Mouse (Mus musculus): Measurements from ENCODE around the gene Drd2. TPM values are rescaled to one million over a fixed set of nuclear protein-coding genes. Genes with fewer than 3 reads are reported as not detected.

The Drd2 gene
- polyA plus RNA-seq (2015; fragmentation: Nextera tagmentation; extraction: Ambion mirVana), result 0.24 TPM in 1 of 2 replicates, not detected in the other

- H3K4me1 ChIP-seq (ENCODE audit: insufficient read depth, low read depth, low read length), result no peaks in the 10 kb centered on the region
- H3K9me3 ChIP-seq (ENCODE audit: low read length), result no peaks in the 10 kb centered on the region
- WGBS, result 3% methylated on average over 62 of the region's 84 CpGs
- peak within 1 kb of the TSS; percentile 10; the same call in 1 of the 2 replicates for H3K4me3 ChIP-seq (ENCODE audit: low read depth, low read length)
- DNase-seq (ENCODE audit: low spot score) (peak; percentile 53), ATAC-seq (peak; percentile 82)
- TF ChIP-seq EP300 (IDR thresholded peaks at IDR 0.05) (no peak), CTCF (IDR thresholded peaks at IDR 0.05) (no peak)
- H3K27me3 ChIP-seq (replicated peaks; ENCODE audit: insufficient read depth, low read length), result peaks cover 11% of the 10 kb centered on the region; the same call in 1 of the 2 replicates
- no peak within 1 kb of the TSS for H3K9ac ChIP-seq (replicated peaks; ENCODE audit: low read depth)
- H3K27ac ChIP-seq (ENCODE audit: low read length), result no peak within 1 kb of the TSS
- H3K4me2 ChIP-seq (replicated peaks; ENCODE audit: low read depth, low read length), result peak within 1 kb of the TSS; percentile 30; the same call in 1 of the 2 replicates
- H3K36me3 ChIP-seq (ENCODE audit: insufficient read depth, low read length), result no peaks in the 10 kb centered on the region
Measured at GRCm38 (mm10) chr9:49340136-49341043, at the start of gene Drd2. Gene Drd2 (plus strand): TSS chr9:49340627.

- ATAC-seq (no peak), DNase-seq (ENCODE audit: low spot score) (no peak)
- TF ChIP-seq CTCF (IDR thresholded peaks at IDR 0.05) (no peak), EP300 (IDR thresholded peaks at IDR 0.05) (no peak)
- Histone ChIP-seq H3K36me3 (ENCODE audit: insufficient read depth, low read length) (no peaks in the 10 kb centered on the region), H3K27ac (ENCODE audit: low read length) (no peak overlapping the region), H3K9me3 (ENCODE audit: low read length) (no peaks in the 10 kb centered on the region), H3K4me2 (replicated peaks; ENCODE audit: low read depth, low read length) (no peak overlapping the region), H3K9ac (replicated peaks; ENCODE audit: low read depth) (no peak overlapping the region), H3K27me3 (replicated peaks; ENCODE audit: insufficient read depth, low read length) (no peaks in the 10 kb centered on the region), H3K4me3 (ENCODE audit: low read depth, low read length) (no peak overlapping the region), H3K4me1 (ENCODE audit: insufficient read depth, low read depth, low read length) (no peaks in the 10 kb centered on the region)
- 71% methylated on average over 1 of the region's 1 CpGs for WGBS
Measured at GRCm38 (mm10) chr9:49295101-49295500, 45.3 kb upstream of the Drd2 start.

- H3K9ac ChIP-seq (replicated peaks; ENCODE audit: low read depth), result no peak overlapping the region
- no peak overlapping the region for H3K4me3 ChIP-seq (ENCODE audit: low read depth, low read length)
- WGBS, result 39% methylated on average over 3 of the region's 3 CpGs
- H3K4me2 ChIP-seq (replicated peaks; ENCODE audit: low read depth, low read length), result no peak overlapping the region
- H3K27me3 ChIP-seq (replicated peaks; ENCODE audit: insufficient read depth, low read length), result no peaks in the 10 kb centered on the region
- ATAC-seq (no peak), DNase-seq (ENCODE audit: low spot score) (no peak)
- H3K4me1 ChIP-seq (ENCODE audit: insufficient read depth, low read depth, low read length), result no peaks in the 10 kb centered on the region
- no peak for TF ChIP-seq EP300 (IDR thresholded peaks at IDR 0.05)
- TF ChIP-seq CTCF (IDR thresholded peaks at IDR 0.05), result no peak
- no peak overlapping the region for H3K27ac ChIP-seq (ENCODE audit: low read length)
- H3K9me3 ChIP-seq (ENCODE audit: low read length), result no peaks in the 10 kb centered on the region
- no peaks in the 10 kb centered on the region for H3K36me3 ChIP-seq (ENCODE audit: insufficient read depth, low read length)
Measured at GRCm38 (mm10) chr9:49307576-49307975, 32.9 kb upstream of the Drd2 start.

DNA sequence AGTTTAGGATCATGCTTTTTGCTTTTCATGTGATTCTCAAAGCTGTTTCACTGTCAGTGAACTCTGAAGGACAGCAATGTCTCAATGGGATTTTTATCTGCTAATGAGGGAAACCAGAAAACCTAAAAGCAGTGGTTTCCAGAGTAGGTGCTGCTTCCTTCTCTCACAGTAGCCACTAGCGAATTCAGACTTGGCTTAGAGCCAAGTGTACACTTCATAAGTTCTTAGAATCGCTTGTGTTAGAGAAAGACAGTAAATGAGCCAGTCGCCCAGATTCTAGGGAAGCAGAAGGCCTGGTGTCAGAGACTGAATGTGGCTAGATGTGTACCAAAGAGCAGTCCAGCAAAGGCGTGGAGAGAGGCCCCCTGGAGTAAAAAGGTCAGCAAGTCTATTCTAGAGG is 29.6 kb upstream of the Drd2 start:
- H3K9ac ChIP-seq (replicated peaks; ENCODE audit: low read depth), result no peak overlapping the region
- WGBS, result 34% methylated on average over 4 of the region's 4 CpGs
- H3K4me2 ChIP-seq (replicated peaks; ENCODE audit: low read depth, low read length), result no peak overlapping the region
- DNase-seq (ENCODE audit: low spot score) (peak; percentile 19), ATAC-seq (no peak)
- H3K9me3 ChIP-seq (ENCODE audit: low read length), result no peaks in the 10 kb centered on the region
- H3K36me3 ChIP-seq (ENCODE audit: insufficient read depth, low read length), result no peaks in the 10 kb centered on the region
- no peaks in the 10 kb centered on the region for H3K4me1 ChIP-seq (ENCODE audit: insufficient read depth, low read depth, low read length)
- no peaks in the 10 kb centered on the region for H3K27me3 ChIP-seq (replicated peaks; ENCODE audit: insufficient read depth, low read length)
- no peak overlapping the region for H3K4me3 ChIP-seq (ENCODE audit: low read depth, low read length)
- TF ChIP-seq CTCF (IDR thresholded peaks at IDR 0.05), result no peak
- no peak for TF ChIP-seq EP300 (IDR thresholded peaks at IDR 0.05)
- no peak overlapping the region for H3K27ac ChIP-seq (ENCODE audit: low read length)

GRCm38 (mm10) chr9:49318638-49319037 is 21.8 kb upstream of the Drd2 start:
- H3K27ac ChIP-seq (ENCODE audit: low read length), result no peak overlapping the region
- ATAC-seq (no peak), DNase-seq (ENCODE audit: low spot score) (no peak)
- no peaks in the 10 kb centered on the region for H3K9me3 ChIP-seq (ENCODE audit: low read length)
- no peak overlapping the region for H3K4me2 ChIP-seq (replicated peaks; ENCODE audit: low read depth, low read length)
- no peak for TF ChIP-seq EP300 (IDR thresholded peaks at IDR 0.05)
- TF ChIP-seq CTCF (IDR thresholded peaks at IDR 0.05), result no peak
- H3K27me3 ChIP-seq (replicated peaks; ENCODE audit: insufficient read depth, low read length), result no peaks in the 10 kb centered on the region
- H3K4me3 ChIP-seq (ENCODE audit: low read depth, low read length), result no peak overlapping the region
- no peaks in the 10 kb centered on the region for H3K36me3 ChIP-seq (ENCODE audit: insufficient read depth, low read length)
- no peaks in the 10 kb centered on the region for H3K4me1 ChIP-seq (ENCODE audit: insufficient read depth, low read depth, low read length)
- no peak overlapping the region for H3K9ac ChIP-seq (replicated peaks; ENCODE audit: low read depth)

DNA sequence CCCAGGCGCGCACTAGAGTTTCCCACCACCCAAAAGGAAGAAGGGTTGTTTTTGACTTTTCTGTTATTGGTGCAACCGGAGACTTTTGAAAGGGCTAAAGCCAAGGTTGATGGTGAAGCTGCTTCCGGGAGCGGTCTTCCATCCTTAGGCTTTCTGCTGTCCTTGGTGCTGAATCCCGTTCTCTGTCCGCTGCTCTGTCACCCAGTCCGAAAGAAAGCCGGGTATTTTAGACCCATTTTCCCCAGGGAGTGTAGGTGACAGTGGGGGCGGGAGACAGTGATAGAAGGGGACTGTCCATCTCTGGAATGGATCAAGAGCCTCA is 578 bp downstream of the Drd2 start:
- H3K27ac ChIP-seq (ENCODE audit: low read length), result no peak overlapping the region
- H3K9ac ChIP-seq (replicated peaks; ENCODE audit: low read depth), result no peak overlapping the region
- H3K4me3 ChIP-seq (ENCODE audit: low read depth, low read length), result no peak overlapping the region
- no peaks in the 10 kb centered on the region for H3K9me3 ChIP-seq (ENCODE audit: low read length)
- no peak for ATAC-seq
- H3K4me2 ChIP-seq (replicated peaks; ENCODE audit: low read depth, low read length), result no peak overlapping the region
- H3K27me3 ChIP-seq (replicated peaks; ENCODE audit: insufficient read depth, low read length), result peaks cover 11% of the 10 kb centered on the region; the same call in 1 of the 2 replicates
- no peak for TF ChIP-seq CTCF (IDR thresholded peaks at IDR 0.05)
- TF ChIP-seq EP300 (IDR thresholded peaks at IDR 0.05), result no peak
- WGBS, result 3% methylated on average over 10 of the region's 10 CpGs
- DNase-seq (ENCODE audit: low spot score), result peak; percentile 71
- H3K36me3 ChIP-seq (ENCODE audit: insufficient read depth, low read length), result no peaks in the 10 kb centered on the region
- no peaks in the 10 kb centered on the region for H3K4me1 ChIP-seq (ENCODE audit: insufficient read depth, low read depth, low read length)

Measured in lung, postnatal 0 days (tissue).